Mouse (Mus musculus): Measurements from ENCODE around the gene Pkn3. TPM values are rescaled to one million over a fixed set of nuclear protein-coding genes. Genes with fewer than 3 reads are reported as not detected.

The Pkn3 gene
- polyA plus RNA-seq, 1 experiment from 2014 or later, result 3.4 TPM

DNA sequence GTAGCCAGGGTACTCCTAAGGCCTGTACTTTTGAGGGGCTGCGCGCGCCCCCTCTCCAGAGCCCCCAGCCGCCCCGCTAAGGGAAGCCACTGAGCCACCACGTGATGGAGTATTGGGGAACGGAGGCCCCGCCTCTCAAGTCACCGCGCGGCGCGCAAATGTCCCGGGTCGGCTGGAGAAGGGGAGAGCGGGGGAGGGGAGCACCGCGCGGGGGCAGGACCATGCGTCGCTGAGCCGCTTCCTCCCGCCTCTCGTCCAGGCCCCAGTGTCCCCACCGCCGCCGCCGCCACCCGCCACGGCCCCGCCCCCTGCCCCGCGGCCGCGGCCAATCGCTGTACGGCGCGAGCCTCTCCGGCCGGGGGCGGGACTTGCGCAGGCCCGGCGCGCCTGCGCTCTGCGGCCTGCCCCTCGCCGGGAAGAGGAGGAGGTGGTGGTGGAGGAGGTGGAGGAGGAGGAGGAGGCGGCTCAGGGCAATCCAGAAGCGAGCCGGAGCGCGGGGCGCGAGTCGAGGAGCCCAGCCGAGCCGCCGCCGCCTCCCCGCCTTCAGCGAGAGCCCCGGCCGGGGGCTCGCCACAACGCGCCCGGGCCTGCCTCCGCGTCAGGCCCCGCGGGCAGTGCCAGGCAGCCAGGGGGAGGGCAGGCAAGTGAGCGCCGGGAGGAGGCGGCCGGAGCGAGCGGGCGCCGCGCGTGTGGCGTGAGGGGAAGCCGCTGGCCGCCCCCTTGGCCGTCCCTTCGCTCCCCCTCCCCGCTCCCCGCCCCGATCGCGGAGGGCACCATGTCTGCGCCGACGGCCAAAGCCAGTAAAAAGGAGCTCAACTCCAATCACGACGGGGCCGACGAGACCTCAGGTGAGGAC, 11.2 kb upstream of the Pkn3 start:
- Histone ChIP-seq H3K4me2 (replicated peaks; ENCODE audit: low read depth) (peak overlapping the region; percentile 94), H3K27ac (ENCODE audit: low read depth, low read length) (peak overlapping the region; percentile 95), H3K27me3 (replicated peaks; ENCODE audit: control insufficient read depth, insufficient read depth, low read length) (no peaks in the 10 kb centered on the region), H3K36me3 (ENCODE audit: control insufficient read depth, insufficient read depth) (peaks cover 13% of the 10 kb centered on the region), H3K4me1 (replicated peaks; ENCODE audit: control insufficient read depth, insufficient read depth, low read length) (peaks cover 17% of the 10 kb centered on the region), H3K4me3 (ENCODE audit: low read depth, low read length) (peak overlapping the region; percentile 99), H3K9me3 (ENCODE audit: control insufficient read depth) (no peaks in the 10 kb centered on the region), H3K9ac (ENCODE audit: low read depth, low read length) (peak overlapping the region; percentile 92)
- WGBS, result under 1% methylated on average over 76 of the region's 101 CpGs
- no peak for TF ChIP-seq CTCF (IDR thresholded peaks at IDR 0.05; ENCODE audit: low read depth)
- peak; percentile 92 for ATAC-seq

DNA sequence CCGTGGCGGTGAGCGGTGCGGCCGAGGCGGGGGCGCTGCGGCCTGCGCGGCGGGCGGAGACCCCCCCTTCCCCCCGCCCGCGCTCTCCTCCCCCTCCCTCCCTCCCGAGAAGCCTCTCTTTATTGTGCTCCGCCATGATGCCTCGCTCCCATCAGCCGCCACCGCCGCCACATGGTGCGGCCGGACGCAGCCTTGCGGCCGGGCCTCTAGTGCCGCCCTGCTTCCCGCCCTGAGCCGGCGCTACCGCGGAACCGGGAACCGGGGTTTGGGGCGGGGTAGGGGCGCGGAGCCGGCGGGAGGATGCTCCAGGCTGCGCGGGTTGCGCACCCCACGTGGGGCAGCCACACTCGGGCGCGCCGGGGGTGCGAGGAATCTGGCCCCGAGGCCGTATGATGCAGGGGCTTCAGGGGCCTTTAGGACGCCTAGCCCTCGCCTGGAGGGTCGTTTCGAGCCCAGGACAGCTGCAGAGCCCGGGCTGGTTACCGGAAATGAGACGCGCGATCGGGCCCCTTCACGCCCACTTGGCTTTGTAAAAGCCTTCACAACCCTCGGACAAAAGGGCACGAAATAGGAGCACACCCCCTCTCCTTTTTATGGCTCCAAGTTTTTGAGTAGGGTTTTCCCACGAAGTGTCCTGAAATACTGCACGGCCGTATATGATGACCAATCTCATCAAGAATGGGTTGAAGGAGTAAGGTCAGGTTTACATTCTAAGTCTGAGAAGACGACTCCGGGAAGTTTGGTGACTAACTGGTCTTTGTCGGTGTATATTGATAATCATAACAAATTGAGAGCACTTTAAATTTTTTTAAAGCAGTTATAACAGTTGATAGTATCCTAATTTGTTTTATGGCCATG, 10.2 kb upstream of the Pkn3 start:
- peak; percentile 4 for ATAC-seq
- Histone ChIP-seq H3K4me1 (replicated peaks; ENCODE audit: control insufficient read depth, insufficient read depth, low read length) (peaks cover 17% of the 10 kb centered on the region), H3K9me3 (ENCODE audit: control insufficient read depth) (no peaks in the 10 kb centered on the region), H3K27ac (ENCODE audit: low read depth, low read length) (peak overlapping the region; percentile 95), H3K36me3 (ENCODE audit: control insufficient read depth, insufficient read depth) (peaks cover 13% of the 10 kb centered on the region), H3K9ac (ENCODE audit: low read depth, low read length) (peak overlapping the region; percentile 92), H3K27me3 (replicated peaks; ENCODE audit: control insufficient read depth, insufficient read depth, low read length) (no peaks in the 10 kb centered on the region), H3K4me3 (ENCODE audit: low read depth, low read length) (peak overlapping the region; percentile 99), H3K4me2 (replicated peaks; ENCODE audit: low read depth) (peak overlapping the region; percentile 94)
- WGBS, result under 1% methylated on average over 53 of the region's 69 CpGs
- no peak for TF ChIP-seq CTCF (IDR thresholded peaks at IDR 0.05; ENCODE audit: low read depth)

DNA sequence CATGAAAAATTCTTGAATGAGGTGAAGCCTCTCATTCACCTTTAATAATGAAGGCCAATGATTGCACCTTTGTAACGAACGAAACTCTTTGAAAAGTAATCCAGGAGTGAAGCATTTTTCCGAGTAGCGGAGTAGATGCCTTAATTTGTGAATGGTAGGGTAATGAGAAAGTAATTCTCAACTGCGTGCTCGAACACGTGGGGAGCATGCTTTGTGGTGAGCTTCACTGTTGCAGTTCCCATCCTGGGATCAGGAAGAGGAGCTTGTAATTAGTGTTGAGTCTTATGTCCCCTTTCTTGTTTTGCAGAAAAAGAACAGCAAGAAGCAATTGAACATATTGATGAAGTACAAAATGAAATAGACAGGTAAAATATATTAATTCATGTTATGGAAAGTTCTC, 9.5 kb upstream of the Pkn3 start:
- Histone ChIP-seq H3K9ac (ENCODE audit: low read depth, low read length) (peak overlapping the region; percentile 92; the same call in 1 of the 2 replicates), H3K27me3 (replicated peaks; ENCODE audit: control insufficient read depth, insufficient read depth, low read length) (no peaks in the 10 kb centered on the region), H3K27ac (ENCODE audit: low read depth, low read length) (no peak overlapping the region), H3K4me1 (replicated peaks; ENCODE audit: control insufficient read depth, insufficient read depth, low read length) (peaks cover 17% of the 10 kb centered on the region), H3K9me3 (ENCODE audit: control insufficient read depth) (no peaks in the 10 kb centered on the region), H3K4me2 (replicated peaks; ENCODE audit: low read depth) (peak overlapping the region; percentile 94), H3K36me3 (ENCODE audit: control insufficient read depth, insufficient read depth) (peaks cover 16% of the 10 kb centered on the region), H3K4me3 (ENCODE audit: low read depth, low read length) (peak overlapping the region; percentile 99)
- no peak for TF ChIP-seq CTCF (IDR thresholded peaks at IDR 0.05; ENCODE audit: low read depth)
- no peak for ATAC-seq
- 13% methylated on average over 7 of the region's 7 CpGs for WGBS

DNA sequence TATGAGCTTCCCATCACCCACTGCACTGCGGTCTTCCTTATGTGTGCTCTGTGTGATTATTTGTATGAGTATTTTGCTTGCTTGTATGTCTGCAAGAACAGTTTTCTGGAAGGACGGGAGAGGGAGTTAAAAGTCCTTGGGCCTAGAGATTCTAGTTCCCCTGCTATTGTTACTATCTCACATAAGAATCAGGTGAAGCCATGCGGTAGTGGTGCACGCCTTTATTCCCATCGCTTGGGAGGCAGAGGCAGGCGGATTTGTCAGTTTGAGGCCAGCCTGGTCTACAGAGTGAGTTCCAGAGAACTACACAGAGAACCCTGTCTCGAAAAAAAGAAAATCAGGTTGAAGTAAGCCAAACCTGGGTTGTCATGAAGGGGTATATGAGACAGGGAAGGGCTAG, 4.6 kb upstream of the Pkn3 start:
- Histone ChIP-seq H3K9ac (ENCODE audit: low read depth, low read length) (no peak overlapping the region), H3K4me1 (replicated peaks; ENCODE audit: control insufficient read depth, insufficient read depth, low read length) (peaks cover 3% of the 10 kb centered on the region), H3K27me3 (replicated peaks; ENCODE audit: control insufficient read depth, insufficient read depth, low read length) (no peaks in the 10 kb centered on the region), H3K4me2 (replicated peaks; ENCODE audit: low read depth) (no peak overlapping the region), H3K4me3 (ENCODE audit: low read depth, low read length) (no peak overlapping the region), H3K9me3 (ENCODE audit: control insufficient read depth) (no peaks in the 10 kb centered on the region), H3K36me3 (ENCODE audit: control insufficient read depth, insufficient read depth) (peaks cover 16% of the 10 kb centered on the region), H3K27ac (ENCODE audit: low read depth, low read length) (no peak overlapping the region)
- no peak for TF ChIP-seq CTCF (IDR thresholded peaks at IDR 0.05; ENCODE audit: low read depth)
- ATAC-seq, result no peak
- 79% methylated on average over 7 of the region's 7 CpGs for WGBS

DNA sequence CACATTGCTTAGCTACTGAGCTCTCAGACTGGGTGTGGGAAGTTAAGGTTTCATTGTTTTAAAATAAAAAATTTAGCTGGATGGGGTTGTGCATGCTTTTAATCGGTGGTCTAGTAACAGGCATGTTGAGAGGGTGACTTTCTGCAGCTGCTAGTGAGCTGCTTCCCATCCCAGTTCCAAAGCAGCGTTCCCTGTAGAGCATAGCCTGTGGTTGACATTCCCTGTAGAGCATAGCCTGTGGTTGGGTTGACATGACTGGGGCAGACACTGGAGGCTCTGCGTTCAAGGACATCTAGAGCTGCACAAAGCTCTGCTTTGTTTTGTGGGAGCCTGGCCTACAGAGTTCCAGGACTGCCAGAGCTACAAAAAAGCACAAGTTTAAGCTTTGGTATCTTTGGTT, 4.2 kb upstream of the Pkn3 start:
- no peak for TF ChIP-seq CTCF (IDR thresholded peaks at IDR 0.05; ENCODE audit: low read depth)
- WGBS, result 70% methylated on average over 3 of the region's 3 CpGs
- no peaks in the 10 kb centered on the region for H3K27me3 ChIP-seq (replicated peaks; ENCODE audit: control insufficient read depth, insufficient read depth, low read length)
- H3K27ac ChIP-seq (ENCODE audit: low read depth, low read length), result no peak overlapping the region
- no peak overlapping the region for H3K9ac ChIP-seq (ENCODE audit: low read depth, low read length)
- peaks cover 16% of the 10 kb centered on the region for H3K36me3 ChIP-seq (ENCODE audit: control insufficient read depth, insufficient read depth)
- H3K4me1 ChIP-seq (replicated peaks; ENCODE audit: control insufficient read depth, insufficient read depth, low read length), result no peaks in the 10 kb centered on the region
- H3K9me3 ChIP-seq (ENCODE audit: control insufficient read depth), result no peaks in the 10 kb centered on the region
- no peak for ATAC-seq
- no peak overlapping the region for H3K4me3 ChIP-seq (ENCODE audit: low read depth, low read length)
- H3K4me2 ChIP-seq (replicated peaks; ENCODE audit: low read depth), result no peak overlapping the region

DNA sequence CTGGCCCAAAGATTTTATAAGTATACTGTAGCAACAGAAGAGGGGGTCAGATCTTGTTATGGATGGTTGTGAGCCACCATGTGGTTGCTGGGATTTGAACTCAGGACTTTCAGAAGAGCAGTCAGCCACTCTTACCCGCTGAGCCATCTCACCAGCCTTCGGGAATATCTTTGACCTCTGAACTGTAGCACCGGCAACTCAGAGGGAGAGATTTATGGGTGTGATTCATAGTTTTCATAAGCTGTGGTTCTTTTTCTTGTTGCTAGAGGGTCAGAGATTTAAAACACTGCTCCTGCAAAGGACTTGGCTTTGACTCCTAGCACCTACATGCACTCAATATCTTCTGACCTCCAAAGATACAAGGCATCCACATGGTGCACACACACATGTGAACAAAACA, 1.9 kb upstream of the Pkn3 start:
- no peak for ATAC-seq
- Histone ChIP-seq H3K9ac (ENCODE audit: low read depth, low read length) (no peak overlapping the region), H3K36me3 (ENCODE audit: control insufficient read depth, insufficient read depth) (peaks cover 4% of the 10 kb centered on the region; the same call in 1 of the 2 replicates), H3K4me1 (replicated peaks; ENCODE audit: control insufficient read depth, insufficient read depth, low read length) (no peaks in the 10 kb centered on the region), H3K27me3 (replicated peaks; ENCODE audit: control insufficient read depth, insufficient read depth, low read length) (no peaks in the 10 kb centered on the region), H3K4me2 (replicated peaks; ENCODE audit: low read depth) (no peak overlapping the region), H3K27ac (ENCODE audit: low read depth, low read length) (no peak overlapping the region), H3K9me3 (ENCODE audit: control insufficient read depth) (no peaks in the 10 kb centered on the region), H3K4me3 (ENCODE audit: low read depth, low read length) (no peak overlapping the region)
- WGBS, result 30% methylated on average over 3 of the region's 3 CpGs
- TF ChIP-seq CTCF (IDR thresholded peaks at IDR 0.05; ENCODE audit: low read depth), result no peak
